Mouse (Mus musculus): ENCODE measurements around the gene Ptprb. TPM values are rescaled to one million over a fixed set of nuclear protein-coding genes. Genes with fewer than 3 reads are reported as not detected.

Ptprb gene
- polyA plus RNA-seq, 1 experiment from 2014 or later, result 3.4 TPM

Other genes starting within 250 kb of the Ptprb start
- 0.30 and 0.32 TPM in 2 replicates for gene 4933416C03Rik, start 161.6 kb upstream of the Ptprb start, polyA plus RNA-seq (2015; fragmentation: Nextera tagmentation; extraction: Ambion mirVana)
- gene Kcnmb4, start 198.4 kb downstream of the Ptprb start, polyA plus RNA-seq (2015; fragmentation: Nextera tagmentation; extraction: Ambion mirVana), result 38.5 and 44.2 TPM in 2 replicates